Mouse (Mus musculus): ENCODE measurements at regions not wholly inside any gene's neighbourhood (a gene's known extent, or its start where the extent isn't known, plus 50 kb on each side); places are given as distances from the start of the nearest gene placed in this dataset.

DNA sequence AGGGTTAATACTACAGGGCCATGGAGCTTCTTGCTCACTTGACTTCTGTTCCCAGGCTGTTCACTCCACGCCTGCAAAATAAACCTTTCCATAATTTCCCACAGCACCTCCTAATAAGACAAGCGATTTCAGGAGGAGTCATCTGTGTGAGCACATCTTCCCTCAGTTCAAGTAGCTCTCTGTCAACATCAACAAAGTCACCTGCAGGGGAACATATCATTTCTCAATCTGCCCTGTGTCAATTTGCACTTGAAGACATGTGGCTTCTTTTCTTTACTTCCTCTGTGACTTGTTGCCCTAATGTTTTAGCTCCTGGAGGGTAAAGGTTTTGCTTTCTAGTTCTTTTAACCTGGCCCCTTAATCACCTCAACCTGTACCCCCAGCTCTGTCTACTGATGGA lies 474.7 kb upstream of the Cited2 start:
- intact Hi-C loops (cut with DNase I) = no loop called here
- DNase-seq = no peak

DNA sequence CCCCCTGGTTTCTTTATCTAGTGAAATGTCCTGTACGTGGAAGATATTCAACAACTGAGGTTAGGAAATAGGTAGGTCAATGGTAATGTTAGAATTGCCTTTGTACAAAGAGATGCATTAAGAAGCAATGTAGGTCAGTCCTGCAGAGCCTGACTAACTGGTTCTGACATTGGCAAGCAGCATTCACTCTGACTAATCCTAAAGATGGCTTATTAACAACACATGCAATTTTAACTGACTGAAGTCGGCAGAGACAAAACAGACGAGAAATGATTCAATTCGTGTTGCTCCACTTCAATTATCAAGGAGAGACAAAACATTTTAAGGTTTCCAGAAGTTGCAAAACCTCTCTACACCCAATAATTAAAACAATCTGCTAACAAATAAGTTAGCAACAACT lies 470.0 kb upstream of the Cited2 start:
- no peak for DNase-seq
- intact Hi-C loops (cut with DNase I) = no loop called here

DNA sequence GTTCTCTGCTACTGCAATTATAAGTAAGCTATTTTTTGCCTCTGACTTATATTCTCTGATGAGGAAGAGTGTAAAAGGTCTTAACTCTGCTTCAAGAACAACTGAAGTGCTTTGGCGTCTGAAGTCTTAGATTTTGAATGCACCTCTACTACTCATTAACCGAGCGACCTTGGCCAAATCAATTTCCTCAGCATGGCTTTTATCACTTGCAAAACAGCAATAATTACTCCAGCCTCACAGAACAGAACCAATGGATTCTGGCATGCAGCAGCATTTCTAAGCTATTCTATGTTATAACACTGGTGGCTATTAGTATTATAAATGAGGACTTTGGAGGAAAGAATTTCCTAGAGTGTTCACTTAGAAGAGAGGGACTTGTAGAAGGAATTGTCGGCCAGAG lies 462.9 kb upstream of the Cited2 start:
- intact Hi-C loops (cut with DNase I) = no loop called here
- no peak for DNase-seq

DNA sequence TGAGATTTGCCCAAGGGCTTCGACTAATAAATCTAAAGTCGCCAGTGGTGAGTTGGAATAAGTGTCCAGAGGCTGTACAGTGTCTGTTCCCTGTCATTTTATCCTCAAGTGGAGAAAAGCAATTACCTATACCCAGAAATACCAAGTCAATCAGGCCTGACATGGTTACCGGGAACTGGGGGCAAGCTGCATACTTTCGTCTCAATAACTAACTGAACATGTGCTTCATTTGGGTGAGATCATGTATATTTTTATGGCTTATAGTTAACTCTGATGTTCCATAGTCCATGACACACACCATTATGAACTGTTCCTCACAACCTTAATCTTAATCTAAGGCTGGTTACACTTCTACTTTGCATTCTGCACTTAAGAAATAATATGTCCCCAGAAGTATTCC lies 462.4 kb upstream of the Cited2 start:
- no peak for DNase-seq
- intact Hi-C loops (cut with DNase I) = no loop called here

DNA sequence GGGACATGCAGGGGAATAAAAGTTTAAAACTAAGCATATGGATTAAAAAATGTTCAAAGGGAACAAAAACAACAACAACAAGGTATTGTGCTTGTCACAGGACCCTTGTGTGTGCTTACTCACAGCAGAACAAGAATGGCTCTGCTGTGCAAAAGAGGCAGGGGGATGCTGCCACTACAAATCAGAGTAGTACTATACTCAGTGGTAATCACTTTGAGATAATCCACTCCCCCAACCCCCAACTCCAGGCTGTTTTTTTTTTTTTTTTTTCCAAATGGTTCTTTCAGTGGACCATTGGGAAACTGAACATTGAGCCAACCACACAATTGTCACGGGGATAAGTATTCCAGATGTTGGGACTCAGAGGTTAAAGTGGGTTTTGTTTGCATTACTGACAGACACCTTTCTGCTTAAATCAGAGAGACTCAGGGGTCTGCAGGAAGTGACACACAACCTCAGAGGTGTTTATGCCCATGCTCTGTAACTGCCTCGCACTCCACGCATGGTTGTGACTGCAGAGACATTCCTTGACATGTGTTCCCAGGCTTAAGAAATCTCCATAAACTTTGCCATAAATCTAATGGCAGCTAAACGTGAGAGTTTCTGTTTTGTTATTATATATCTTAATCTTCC lies 461.7 kb upstream of the Cited2 start:
- DNase-seq = no peak
- intact Hi-C loops (cut with DNase I) = no loop called here

DNA sequence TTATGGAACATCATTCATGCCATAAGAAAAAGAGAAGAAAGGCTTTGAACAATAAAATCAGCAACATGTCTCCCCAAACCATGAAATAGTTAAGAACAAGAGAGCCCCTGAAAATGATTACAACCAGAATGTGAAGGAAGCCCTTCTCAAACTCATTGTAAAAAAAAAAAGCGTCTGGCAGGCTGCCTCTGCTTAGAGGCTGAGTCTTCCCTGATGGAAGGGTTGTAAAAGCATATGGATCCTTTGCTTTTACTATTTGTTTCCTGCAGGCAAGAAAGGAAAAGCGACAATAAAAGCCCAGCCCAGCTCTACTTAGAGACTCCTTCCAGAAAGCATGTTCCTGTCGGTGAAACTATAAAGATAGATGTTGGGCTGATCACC lies 461.2 kb upstream of the Cited2 start:
- DNase-seq = no peak
- intact Hi-C loops (cut with DNase I) = no loop called here

- DNase-seq = no peak
- intact Hi-C loops (cut with DNase I) = no loop called here
These were observed 450.4 kb upstream of the Cited2 start for GRCm38 (mm10) chr10:17272646-17273045.

GRCm38 (mm10) chr10:17273855-17274254 lies 449.2 kb upstream of the Cited2 start:
- no peak for DNase-seq
- intact Hi-C loops (cut with DNase I) = no loop called here

DNA sequence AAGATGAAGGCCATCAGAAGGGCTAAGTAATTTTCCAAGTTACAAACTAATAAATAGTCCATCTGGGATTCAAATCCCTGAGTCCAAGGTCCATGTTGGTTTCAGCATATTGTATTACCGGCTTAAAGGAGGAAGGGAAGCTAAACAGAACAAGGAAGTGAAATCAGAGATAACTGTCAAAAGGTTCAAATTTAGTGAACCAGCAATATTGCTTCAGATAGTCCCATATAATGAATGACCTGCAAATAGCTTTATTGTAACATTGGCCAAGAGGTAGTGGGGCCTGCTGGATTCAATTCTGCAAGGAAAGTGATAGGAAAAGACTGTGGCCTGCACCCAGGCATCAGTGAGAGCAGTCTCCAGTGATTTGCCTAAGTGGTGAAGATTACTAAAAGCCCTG lies 447.8 kb upstream of the Cited2 start:
- DNase-seq = no peak
- intact Hi-C loops (cut with DNase I) = no loop called here

GRCm38 (mm10) chr10:17277911-17278310 lies 445.1 kb upstream of the Cited2 start:
- intact Hi-C loops (cut with DNase I) = no loop called here
- DNase-seq = no peak

GRCm38 (mm10) chr10:17284858-17285257 lies 438.2 kb upstream of the Cited2 start:
- intact Hi-C loops (cut with DNase I) = no loop called here
- DNase-seq = no peak

DNA sequence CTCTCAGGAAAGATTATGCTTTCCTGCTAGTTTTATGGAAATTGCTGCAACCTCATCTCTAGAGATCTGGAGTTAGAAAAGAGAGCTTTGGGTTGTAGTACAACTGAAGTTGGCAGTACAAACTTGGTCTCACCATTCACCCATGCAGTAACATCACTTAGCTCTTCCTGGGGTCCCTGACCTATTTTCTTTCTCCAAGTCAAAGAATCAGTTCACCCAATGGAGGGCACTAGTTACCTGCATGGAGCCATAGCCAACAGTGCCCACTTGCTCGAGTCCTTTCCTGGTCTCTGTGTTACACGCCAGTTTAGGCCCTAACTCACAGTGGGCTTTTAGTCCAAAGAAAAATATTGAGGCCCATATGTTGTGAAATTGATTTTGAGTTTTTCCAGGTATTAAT lies 435.9 kb upstream of the Cited2 start:
- no peak for DNase-seq
- intact Hi-C loops (cut with DNase I) = no loop called here

DNA sequence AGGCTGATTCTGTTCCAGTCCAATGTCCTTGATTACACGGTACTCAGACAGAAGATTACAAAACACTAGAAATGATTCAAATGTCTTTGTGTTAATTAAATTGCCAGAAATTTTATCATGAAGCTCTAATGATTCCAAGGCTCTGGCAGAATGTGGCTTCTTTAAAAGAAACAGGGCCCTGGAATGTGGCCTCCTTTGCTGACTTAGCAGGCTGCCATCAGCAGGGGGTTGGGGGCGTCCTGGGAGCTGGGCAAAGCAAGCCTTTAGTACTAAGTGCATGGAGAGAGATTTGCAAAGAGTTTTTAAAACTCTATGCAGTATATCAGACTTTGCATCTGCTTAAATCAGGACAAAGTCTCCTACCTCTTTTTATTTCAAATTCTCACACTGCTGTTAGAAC lies 434.8 kb upstream of the Cited2 start:
- no peak for DNase-seq
- intact Hi-C loops (cut with DNase I) = no loop called here

GRCm38 (mm10) chr10:17292331-17292730 lies 430.7 kb upstream of the Cited2 start:
- no peak for DNase-seq

GRCm38 (mm10) chr10:17294440-17294839 lies 428.6 kb upstream of the Cited2 start:
- no peak for DNase-seq
- intact Hi-C loops (cut with DNase I) = no loop called here

More at GRCm38 (mm10) chr10:17292331-17292730, 430.7 kb upstream of the Cited2 start:
- intact Hi-C loops (cut with DNase I) = no loop called here

GRCm38 (mm10) chr10:17295157-17295556 lies 427.9 kb upstream of the Cited2 start:
- DNase-seq = no peak
- intact Hi-C loops (cut with DNase I) = no loop called here

GRCm38 (mm10) chr10:17299600-17299999 lies 423.4 kb upstream of the Cited2 start:
- intact Hi-C loops (cut with DNase I) = no loop called here
- DNase-seq = no peak

GRCm38 (mm10) chr10:17326724-17327123 lies 396.3 kb upstream of the Cited2 start:
- no peak for DNase-seq
- intact Hi-C loops (cut with DNase I) = no loop called here

- peak; percentile 13 for DNase-seq
- intact Hi-C loops (cut with DNase I) = loop anchor here (10.0 kb wide), 1 partner anchor 394 kb away; the partner anchor contains the start of gene Cited2
These were observed 392.0 kb upstream of the Cited2 start for GRCm38 (mm10) chr10:17330904-17331606.

GRCm38 (mm10) chr10:17331607-17332008 lies 391.4 kb upstream of the Cited2 start:
- peak; percentile 55 for DNase-seq
- intact Hi-C loops (cut with DNase I) = loop anchor here (10.0 kb wide), 1 partner anchor 393 kb away; the partner anchor contains the start of gene Cited2

- intact Hi-C loops (cut with DNase I) = loop anchor here (10.0 kb wide), 1 partner anchor 393 kb away; the partner anchor contains the start of gene Cited2
- peak; percentile 51 for DNase-seq
These were observed 390.8 kb upstream of the Cited2 start for GRCm38 (mm10) chr10:17332025-17332767.

- no peak for DNase-seq
- intact Hi-C loops (cut with DNase I) = loop anchor here (10.0 kb wide), 1 partner anchor 392 kb away; the partner anchor contains the start of gene Cited2
These were observed 390.0 kb upstream of the Cited2 start for GRCm38 (mm10) chr10:17332986-17333385.
